Mouse (Mus musculus): Measurements from ENCODE around the gene Inpp4b.

GRCm38 (mm10) chr8:81702038-81702437 lies 359.7 kb downstream of the Inpp4b start:
- TF ChIP-seq CTCF (IDR thresholded peaks at IDR 0.05; ENCODE audit: low read depth, low read length): no peak
- no peak for TF ChIP-seq POLR2A (IDR thresholded peaks at IDR 0.05; ENCODE audit: borderline replicate concordance, low read depth, low read length)

Data from bone marrow macrophage, adult 2 months (primary cell).